Mouse (Mus musculus) intestine, embryonic 14.5 days (tissue): ENCODE measurements around the gene Igsf8. TPM values are rescaled to one million over a fixed set of nuclear protein-coding genes. Genes with fewer than 3 reads are reported as not detected.

Experiments
- ATAC-seq: fragments of 200-750 bp; cut with Nextera tagmentation; replicated peaks from 2 replicates; pipeline ENCODE4 v1.8.0; 2017; ENCODE audit warnings: low read depth, moderate number of reproducible peaks, moderate TSS enrichment, moderate library complexity; ENCODE audit not compliant: low FRiP score, low TSS enrichment
- DNase-seq: peaks from one replicate; pipeline ENCODE4 v3.0.0-alpha.2; 2018; ENCODE audit warnings: low spot score
- H3K27ac ChIP-seq: fragments of 300-500 bp; sonication (generic); 2 replicates; pipeline ENCODE4 v1.5.1; 2014; ENCODE audit warnings: low read depth, mild to moderate bottlenecking, control low read depth
- H3K27me3 ChIP-seq: fragments of 300-500 bp; sonication (generic); replicated peaks from 2 replicates; pipeline ENCODE4 v1.6.1; 2014; ENCODE audit warnings: low read length, control low read depth; ENCODE audit not compliant: control insufficient read depth, insufficient read depth
- H3K36me3 ChIP-seq: fragments of 300-500 bp; sonication (generic); 2 replicates; pipeline ENCODE4 v1.6.1; 2014; ENCODE audit warnings: low read length, control low read depth; ENCODE audit not compliant: control insufficient read depth, insufficient read depth
- H3K4me1 ChIP-seq: fragments of 300-500 bp; sonication (generic); replicated peaks from 2 replicates; pipeline ENCODE4 v1.6.1; 2014; ENCODE audit warnings: low read length, control low read depth, mixed read lengths; ENCODE audit not compliant: control insufficient read depth, insufficient read depth
- H3K4me2 ChIP-seq: fragments of 300-500 bp; sonication (generic); 2 replicates; pipeline ENCODE4 v1.6.1; 2014; ENCODE audit warnings: low read length
- H3K4me3 ChIP-seq: fragments of 300-500 bp; sonication (generic); 2 replicates; pipeline ENCODE4 v1.5.1; 2014; ENCODE audit warnings: low read depth, low read length, control low read depth, mixed read lengths
- H3K9ac ChIP-seq: fragments of 300-500 bp; sonication (generic); 2 replicates; pipeline ENCODE4 v1.6.1; 2014; ENCODE audit warnings: mild to moderate bottlenecking, low read length
- H3K9me3 ChIP-seq: fragments of 300-500 bp; sonication (generic); 2 replicates; pipeline ENCODE4 v1.6.1; 2016; ENCODE audit warnings: low read length, control low read depth; ENCODE audit not compliant: control insufficient read depth
- WGBS: fragments of 180-500 bp; shearing (Covaris S2); extraction: QIAGEN DNeasy Blood & Tissue Kit; methylation state at CpG from one replicate; pipeline ENCODE4 v1.1.7; 2014; 5-methylcytosine and 5-hydroxymethylcytosine counted together
- polyA plus RNA-seq: library from polyadenylated mRNA; unstranded; fragments of >200 nt; fragmentation: Nextera tagmentation; extraction: Ambion mirVana; gene quantifications from 2 replicates; pipeline ENCODE4 v1.2.1, GENCODE M21; 2014

Igsf8 gene
- polyA plus RNA-seq, 1 experiment from 2014 or later = 48.5 TPM

DNA sequence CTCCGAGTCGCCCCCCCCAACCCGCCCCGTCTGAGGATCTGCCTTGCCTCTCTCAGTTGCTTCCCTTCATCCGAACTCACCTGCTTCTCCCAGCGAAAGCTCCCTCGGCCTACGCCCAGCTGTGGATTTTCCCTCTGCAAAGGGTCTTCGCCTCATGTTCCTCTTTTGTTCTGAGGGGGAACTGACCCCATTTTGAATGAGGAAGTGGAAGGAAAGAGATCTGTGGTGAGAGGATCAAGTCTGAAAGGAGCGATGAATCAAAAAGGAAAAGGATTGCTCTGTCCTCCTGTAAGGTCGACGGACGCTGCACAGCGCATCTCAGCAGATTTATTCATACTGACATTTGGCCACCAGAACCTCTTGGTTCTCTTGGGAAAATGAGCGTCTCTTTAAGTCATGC lies 74.4 kb downstream of the Igsf8 start:
- Histone ChIP-seq H3K27ac (no peak overlapping the region), H3K9ac (no peak overlapping the region), H3K27me3 (peaks cover 35% of the 10 kb centered on the region), H3K36me3 (no peaks in the 10 kb centered on the region), H3K4me2 (no peak overlapping the region), H3K4me3 (no peak overlapping the region), H3K9me3 (no peaks in the 10 kb centered on the region), H3K4me1 (no peaks in the 10 kb centered on the region; the same call in 1 of the 2 replicates)
- ATAC-seq = no peak
- DNase-seq = no peak
- WGBS = 74% methylated on average over 15 of the region's 15 CpGs

DNA sequence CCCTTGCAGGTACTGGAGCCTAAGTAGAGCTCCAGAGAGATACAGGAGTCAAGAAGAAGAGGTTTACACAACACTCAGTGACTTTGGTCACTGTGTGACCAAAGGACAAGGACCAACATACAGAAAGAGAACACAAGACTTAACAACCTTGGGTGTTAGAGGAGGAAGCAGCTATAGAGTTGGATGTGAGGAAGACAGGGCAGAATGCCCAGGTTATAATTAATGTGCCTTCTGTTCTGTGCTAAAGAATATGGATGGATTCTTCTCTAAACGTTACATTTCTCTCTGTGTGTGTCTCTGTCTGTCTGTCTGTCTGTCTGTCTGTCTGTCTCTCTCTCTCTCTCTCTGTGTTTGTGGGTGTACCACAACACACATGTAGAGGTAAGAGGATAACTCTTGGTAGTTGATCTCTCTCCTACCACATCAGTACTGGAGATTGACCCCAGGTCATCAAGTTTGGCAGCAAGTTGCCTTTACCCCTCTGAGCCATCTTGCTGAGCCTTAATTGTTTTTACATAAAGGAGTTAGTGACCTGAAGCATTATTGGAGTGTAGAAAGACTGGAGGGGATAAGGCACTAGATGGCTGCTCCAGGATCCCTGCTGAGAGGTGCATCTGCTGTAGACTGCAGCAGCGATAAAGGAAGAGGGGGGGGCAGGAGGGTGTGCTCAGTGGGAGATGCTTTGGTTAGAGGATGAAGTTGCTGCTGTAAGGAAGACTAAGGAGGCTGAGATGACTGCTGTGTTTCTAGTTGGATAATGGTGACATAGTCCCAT lies 76.2 kb downstream of the Igsf8 start:
- H3K9me3 ChIP-seq = no peaks in the 10 kb centered on the region
- H3K4me1 ChIP-seq = no peaks in the 10 kb centered on the region; the same call in 1 of the 2 replicates
- no peaks in the 10 kb centered on the region for H3K36me3 ChIP-seq
- WGBS = 35% methylated on average over 2 of the region's 2 CpGs
- H3K4me2 ChIP-seq = no peak overlapping the region
- H3K4me3 ChIP-seq = no peak overlapping the region
- no peak overlapping the region for H3K9ac ChIP-seq
- H3K27me3 ChIP-seq = peaks cover 40% of the 10 kb centered on the region
- H3K27ac ChIP-seq = no peak overlapping the region
- ATAC-seq (no peak), DNase-seq (no peak)

DNA sequence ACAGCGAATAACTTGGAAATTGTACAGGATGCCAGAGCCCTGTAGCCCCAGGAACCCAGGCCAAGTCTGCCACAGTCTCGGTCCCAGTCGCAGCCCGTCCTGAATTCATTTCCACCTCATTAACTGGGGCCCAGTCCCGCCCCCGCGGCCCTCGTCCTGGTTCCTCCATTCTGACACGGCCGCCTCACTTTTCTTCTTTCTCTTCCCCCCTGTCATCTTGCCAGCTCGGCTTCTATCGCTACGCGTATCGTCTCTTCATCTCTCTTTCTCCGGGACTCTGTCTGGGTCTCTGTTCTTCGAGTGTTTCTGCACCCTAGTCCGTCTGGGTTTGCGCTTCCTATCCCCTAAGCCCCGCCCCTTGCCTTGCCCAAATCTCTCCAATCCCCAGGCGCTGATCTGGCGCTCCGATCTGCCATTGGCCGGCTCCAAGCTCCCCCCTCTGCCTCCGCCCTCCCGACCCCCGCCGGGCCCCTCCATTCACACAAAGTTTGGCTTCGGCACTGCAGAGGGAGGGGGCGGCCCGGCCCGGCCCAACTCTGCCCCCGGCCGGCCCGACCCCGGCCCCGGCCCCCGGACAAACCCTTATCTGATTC lies 79.4 kb downstream of the Igsf8 start, which contains the start of gene Kcnj10:
Kcnj10 (plus strand) TSS at position 482 of the 593 bp plus-strand sequence.
- WGBS = 1% methylated on average over 38 of the region's 38 CpGs
- H3K4me3 ChIP-seq = peak within 1 kb of the TSS; percentile 39
- H3K9ac ChIP-seq = no peak within 1 kb of the TSS
- H3K36me3 ChIP-seq = no peaks in the 10 kb centered on the region
- DNase-seq (peak; percentile 80), ATAC-seq (peak; percentile 87)
- H3K27ac ChIP-seq = no peak within 1 kb of the TSS
- H3K9me3 ChIP-seq = no peaks in the 10 kb centered on the region
- no peaks in the 10 kb centered on the region; the same call in 1 of the 2 replicates for H3K4me1 ChIP-seq
- H3K27me3 ChIP-seq = peaks cover 38% of the 10 kb centered on the region
- peak within 1 kb of the TSS; percentile 63 for H3K4me2 ChIP-seq

DNA sequence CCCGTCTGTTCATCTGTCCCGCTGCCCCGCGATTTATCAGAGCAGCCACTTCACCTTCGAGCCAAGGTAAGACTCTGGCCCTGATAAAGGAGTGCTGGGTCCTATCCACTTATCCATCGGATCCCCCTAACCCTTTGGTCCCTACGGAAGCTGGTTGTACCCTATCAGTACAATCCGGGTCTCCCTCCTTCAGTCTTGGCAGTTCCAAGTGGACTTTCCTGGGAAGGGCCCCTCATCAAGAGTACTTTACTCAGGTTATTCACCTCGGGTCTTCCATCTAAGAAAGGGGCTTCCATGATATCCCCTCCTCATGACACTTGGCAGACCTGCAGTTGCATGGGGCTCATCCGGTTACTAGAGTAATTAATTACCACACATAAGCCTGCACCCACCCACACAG lies 79.9 kb downstream of the Igsf8 start:
- Histone ChIP-seq H3K4me3 (peak overlapping the region; percentile 39), H3K27me3 (peaks cover 38% of the 10 kb centered on the region), H3K36me3 (no peaks in the 10 kb centered on the region), H3K9me3 (no peaks in the 10 kb centered on the region), H3K4me2 (peak overlapping the region; percentile 63), H3K27ac (no peak overlapping the region), H3K9ac (no peak overlapping the region), H3K4me1 (no peaks in the 10 kb centered on the region; the same call in 1 of the 2 replicates)
- whole genome bisulfite sequencing = 15% methylated on average over 10 of the region's 10 CpGs
- no peak for DNase-seq
- no peak for ATAC-seq

DNA sequence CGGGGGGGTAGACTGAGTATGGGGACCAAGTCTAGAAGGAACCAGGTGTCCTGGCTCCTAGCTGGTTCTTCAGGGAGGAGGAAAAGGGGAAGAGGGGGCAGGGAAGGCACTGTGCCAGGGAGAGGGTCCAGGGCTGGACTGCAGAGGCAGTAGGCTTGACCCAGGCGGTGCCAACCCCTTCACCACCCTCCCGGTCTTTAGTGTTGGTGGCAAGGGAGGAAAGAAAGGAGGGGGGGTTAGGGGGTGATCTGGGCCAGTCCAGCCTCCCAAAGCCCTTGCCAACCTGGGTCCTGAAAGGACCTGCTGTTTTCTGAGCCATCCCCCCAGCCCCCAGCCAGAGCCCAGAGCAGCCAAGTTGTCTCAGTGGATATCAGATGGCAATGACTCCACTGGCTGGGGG lies 81.3 kb downstream of the Igsf8 start:
- Histone ChIP-seq H3K4me1 (no peaks in the 10 kb centered on the region; the same call in 1 of the 2 replicates), H3K4me2 (no peak overlapping the region), H3K27ac (no peak overlapping the region), H3K36me3 (no peaks in the 10 kb centered on the region), H3K4me3 (no peak overlapping the region), H3K9ac (no peak overlapping the region), H3K9me3 (no peaks in the 10 kb centered on the region), H3K27me3 (peaks cover 35% of the 10 kb centered on the region)
- 73% methylated on average over 2 of the region's 3 CpGs for WGBS
- ATAC-seq (no peak), DNase-seq (no peak)

DNA sequence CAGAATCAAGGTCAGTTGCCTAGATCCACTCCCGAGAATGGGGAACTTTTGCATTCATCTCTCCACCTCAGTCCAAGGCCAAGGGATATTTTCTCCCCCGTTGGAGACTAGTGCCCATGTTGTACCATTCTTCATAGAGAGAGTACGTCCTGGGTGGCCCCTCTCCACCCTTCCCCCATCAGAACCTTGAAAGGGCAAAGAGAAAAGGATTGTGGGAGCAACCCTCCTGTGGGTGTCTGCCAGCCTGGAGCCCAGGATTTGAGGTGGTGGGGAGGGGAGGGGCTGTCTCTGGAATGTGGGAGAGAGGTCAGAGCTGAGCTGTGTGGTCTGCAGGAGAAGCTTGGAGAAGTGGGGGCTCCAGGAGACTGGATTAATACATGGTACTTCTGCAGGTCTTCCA lies 82.5 kb downstream of the Igsf8 start:
- no peak for ATAC-seq
- H3K27me3 ChIP-seq = peaks cover 34% of the 10 kb centered on the region
- H3K4me1 ChIP-seq = no peaks in the 10 kb centered on the region; the same call in 1 of the 2 replicates
- H3K4me3 ChIP-seq = no peak overlapping the region
- no peak overlapping the region for H3K9ac ChIP-seq
- no peak overlapping the region for H3K4me2 ChIP-seq
- no peaks in the 10 kb centered on the region for H3K36me3 ChIP-seq
- no peak overlapping the region for H3K27ac ChIP-seq
- 43% methylated on average over 3 of the region's 3 CpGs for WGBS
- no peaks in the 10 kb centered on the region for H3K9me3 ChIP-seq
- DNase-seq = no peak

DNA sequence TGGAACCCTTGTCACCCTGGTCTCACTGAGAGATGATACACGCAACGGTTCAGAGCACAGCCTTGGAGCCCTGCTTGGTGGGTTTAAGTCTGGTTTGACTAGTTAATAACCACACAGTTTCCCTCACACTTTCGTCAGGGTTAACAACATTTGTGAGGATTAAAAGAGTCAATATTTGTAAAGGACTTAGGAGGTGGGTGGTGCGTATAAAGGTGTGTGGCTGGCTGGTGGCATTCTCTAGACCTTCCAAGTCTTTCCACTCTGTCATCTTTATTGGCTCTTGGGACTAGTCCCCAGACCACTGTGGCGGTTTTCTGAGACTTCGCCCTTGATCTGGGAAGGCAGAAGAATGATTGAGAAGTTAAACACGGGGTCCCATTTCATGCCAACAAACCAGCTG lies 83.4 kb downstream of the Igsf8 start:
- Histone ChIP-seq H3K4me2 (no peak overlapping the region), H3K9me3 (no peaks in the 10 kb centered on the region), H3K9ac (no peak overlapping the region), H3K4me3 (no peak overlapping the region), H3K36me3 (no peaks in the 10 kb centered on the region), H3K27ac (no peak overlapping the region), H3K4me1 (no peaks in the 10 kb centered on the region; the same call in 1 of the 2 replicates), H3K27me3 (peaks cover 32% of the 10 kb centered on the region)
- no peak for DNase-seq
- WGBS = 60% methylated on average over 7 of the region's 7 CpGs
- ATAC-seq = no peak

DNA sequence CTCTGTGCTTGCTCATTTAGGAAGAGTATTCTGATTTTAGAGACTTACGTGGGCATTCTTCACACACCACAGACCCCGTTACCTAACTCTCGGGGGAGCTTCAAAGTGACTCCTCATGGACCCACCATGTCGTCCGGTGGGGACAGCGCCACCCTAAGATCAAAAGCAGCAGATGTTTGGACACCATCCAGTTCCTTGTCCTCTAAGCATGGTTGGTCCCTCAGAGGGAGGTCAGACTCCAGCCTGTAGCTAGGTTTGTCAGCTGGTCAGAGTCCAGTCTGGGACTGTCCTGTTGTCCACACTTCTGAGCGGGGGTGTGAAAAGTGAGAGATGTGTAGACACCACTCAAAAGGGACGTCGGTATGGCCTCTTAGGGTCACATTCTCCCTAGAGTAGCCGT lies 85.3 kb downstream of the Igsf8 start:
- H3K9ac ChIP-seq = no peak overlapping the region
- 89% methylated on average over 10 of the region's 10 CpGs for WGBS
- H3K4me3 ChIP-seq = no peak overlapping the region
- no peak for DNase-seq
- no peaks in the 10 kb centered on the region for H3K36me3 ChIP-seq
- no peak overlapping the region for H3K4me2 ChIP-seq
- no peak for ATAC-seq
- H3K9me3 ChIP-seq = no peaks in the 10 kb centered on the region
- 0 out of 2 replicates have a peak, but pooled peaks cover 3% of the 10 kb centered on the region for H3K4me1 ChIP-seq
- peaks cover 25% of the 10 kb centered on the region for H3K27me3 ChIP-seq
- H3K27ac ChIP-seq = no peak overlapping the region
